Mouse (Mus musculus): ENCODE results near the gene Klc4. TPM values are rescaled to one million over a fixed set of nuclear protein-coding genes. Genes with fewer than 3 reads are reported as not detected.

The Klc4 gene
- total RNA-seq, 4 experiments from 2014 or later = 13.2 to 14.4 (median 13.5) TPM

DNA sequence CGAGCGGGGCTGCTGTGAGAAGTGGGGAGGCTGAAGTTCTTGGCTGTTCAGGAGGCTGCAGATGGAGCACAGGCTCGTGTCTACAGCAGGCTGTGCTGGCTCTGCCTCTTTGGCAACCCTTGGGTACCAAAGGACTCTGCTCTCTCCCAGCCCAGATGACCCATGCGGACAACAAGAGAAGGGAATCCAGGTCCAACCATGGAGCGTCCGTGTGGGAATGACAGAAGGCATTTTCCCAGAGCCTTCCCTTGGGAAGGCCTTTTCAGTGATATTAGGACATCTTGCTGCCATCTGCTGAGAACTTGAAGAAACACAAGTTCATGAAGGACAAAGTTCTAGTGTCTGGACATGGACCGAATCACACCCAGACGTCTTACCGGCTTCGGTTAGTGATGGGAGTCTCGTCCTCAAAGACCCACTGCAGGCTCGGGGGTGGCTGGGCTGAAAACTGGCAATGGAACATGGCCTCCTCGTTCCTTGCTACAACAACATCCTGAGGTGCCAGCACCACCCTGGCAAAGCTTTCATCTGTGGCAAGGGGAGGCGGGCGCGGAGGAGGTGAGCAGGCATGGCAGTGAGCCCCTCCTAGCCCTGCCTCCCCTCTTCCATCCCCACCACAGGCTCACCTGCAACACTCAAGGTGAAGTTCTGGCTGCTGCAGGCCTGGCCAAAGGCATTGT lies 56.0 kb downstream of the Klc4 start:
- no peak for DNase-seq (ENCODE audit: low spot score in 2 of 2)

DNA sequence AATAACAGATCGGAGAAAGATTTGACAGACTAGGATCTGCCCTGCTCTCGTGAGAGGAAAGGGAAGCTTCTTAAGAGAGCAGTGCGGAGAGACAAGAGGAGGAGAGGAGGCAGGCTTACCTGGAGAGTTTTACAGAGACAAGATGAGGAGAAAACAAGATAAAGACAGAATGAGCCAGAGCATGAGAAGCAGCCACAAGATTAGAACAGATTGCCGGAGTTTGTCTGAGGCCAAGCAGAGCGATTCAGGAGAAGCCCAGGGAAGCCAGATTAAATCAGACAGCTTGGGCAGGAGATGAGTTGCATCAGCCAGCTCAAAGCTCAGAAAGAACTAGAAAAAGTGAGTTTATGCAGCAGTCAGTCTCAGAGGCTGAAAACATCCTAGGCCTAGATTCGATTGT lies 56.9 kb downstream of the Klc4 start:
- DNase-seq (ENCODE audit: low spot score in 2 of 2) = no peak

DNA sequence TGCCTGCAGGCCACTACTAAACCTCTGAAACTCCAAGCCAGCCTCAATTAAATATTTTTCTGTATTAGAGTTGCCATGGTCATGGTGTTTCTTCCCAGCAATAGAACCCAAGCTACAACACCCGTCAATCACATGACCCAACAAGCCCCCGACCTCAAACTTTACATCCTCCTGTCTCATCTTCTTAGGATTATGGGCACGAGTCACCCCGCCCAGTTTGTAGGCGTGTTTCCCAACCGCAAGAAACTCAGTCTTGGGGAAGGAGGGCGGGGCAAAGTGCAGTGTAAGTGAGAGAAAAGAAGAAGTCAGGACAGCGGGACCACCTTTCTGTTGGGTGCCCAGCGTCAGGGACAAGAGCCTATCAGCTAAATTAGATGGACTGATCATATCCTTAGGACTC lies 57.6 kb downstream of the Klc4 start:
- DNase-seq (ENCODE audit: low spot score in 2 of 2) = no peak

GRCm38 (mm10) chr17:46586327-46586726 lies 59.5 kb downstream of the Klc4 start:
- no peak for DNase-seq (ENCODE audit: low spot score in 2 of 2)

Other genes with a start within 250 kb of the Klc4 start
- 1 to 10 TPM in 1 of 4 experiments, under 1 TPM in 1, not detected in 2; 0.40 to 1.5 TPM for gene Crip3, start 217.1 kb downstream of the Klc4 start, total RNA-seq (2022)
- not detected for gene Slc22a7, start 207.6 kb downstream of the Klc4 start, total RNA-seq (2022)
- gene Ttbk1, start 158.3 kb downstream of the Klc4 start, total RNA-seq (2022) = under 1 TPM; 0.05 to 0.16 (median 0.08) TPM
- 1 to 10 TPM; 5.2 to 8.5 (median 7.1) TPM for gene Dnph1, start 149.3 kb downstream of the Klc4 start, total RNA-seq (2022)
- gene Cul9, start 99.6 kb downstream of the Klc4 start, total RNA-seq (2022) = 10 to 100 TPM; 15.2 to 16.6 (median 15.4) TPM
- 10 to 100 TPM; 81.6 to 89.5 (median 87.8) TPM for gene Srf, start 89.8 kb downstream of the Klc4 start, total RNA-seq (2022)
- under 1 TPM; 0.15 to 0.38 (median 0.30) TPM for gene Ptk7, start 16.5 kb downstream of the Klc4 start, total RNA-seq (2022)
- 100 to 1,000 TPM in 2 of 4 experiments, 10 to 100 TPM in 2; 88.6 to 106 (median 98.1) TPM for gene Mrpl2, start 207 bp upstream of the Klc4 start, total RNA-seq (2022)
- gene Cul7, start 4.3 kb upstream of the Klc4 start, total RNA-seq (2022) = 1 to 10 TPM; 2.7 to 3.7 (median 3.0) TPM
- 10 to 100 TPM in 1 of 4 experiments, 1 to 10 TPM in 3; 8.7 to 10.7 (median 9.2) TPM for gene Rrp36, start 28.3 kb upstream of the Klc4 start, total RNA-seq (2022)
- gene Mea1, start 32.8 kb upstream of the Klc4 start, total RNA-seq (2022) = 10 to 100 TPM; 36.9 to 42.6 (median 39.8) TPM
- 10 to 100 TPM; 61.0 to 83.8 (median 75.5) TPM for gene Klhdc3, start 34.9 kb upstream of the Klc4 start, total RNA-seq (2022)
- gene Ppp2r5d, start 59.1 kb upstream of the Klc4 start, total RNA-seq (2022) = 10 to 100 TPM; 25.5 to 28.1 (median 26.8) TPM
- 10 to 100 TPM; 12.9 to 18.6 (median 16.0) TPM for gene Pex6, start 65.4 kb upstream of the Klc4 start, total RNA-seq (2022)
- 1 to 10 TPM in 2 of 4 experiments, under 1 TPM in 2; 0.65 to 5.1 (median 1.9) TPM for gene Gnmt, start 83.1 kb upstream of the Klc4 start, total RNA-seq (2022)
- gene Cnpy3, start 106.2 kb upstream of the Klc4 start, total RNA-seq (2022) = 1 to 10 TPM; 4.6 to 9.4 (median 6.4) TPM
- gene Ptcra, start 117.7 kb upstream of the Klc4 start, total RNA-seq (2022) = not detected
- 10 to 100 TPM; 37.5 to 45.9 (median 39.9) TPM for gene 2310039H08Rik, start 126.6 kb upstream of the Klc4 start, total RNA-seq (2022)
- gene Rpl7l1, start 136.7 kb upstream of the Klc4 start, total RNA-seq (2022) = 10 to 100 TPM; 35.1 to 39.6 (median 37.4) TPM
- gene Bicral, start 212.5 kb upstream of the Klc4 start, total RNA-seq (2022) = 10 to 100 TPM; 11.2 to 15.0 (median 12.5) TPM
- 1 to 10 TPM; 7.4 to 9.4 (median 7.9) TPM for gene Tbcc, start 244.7 kb upstream of the Klc4 start, total RNA-seq (2022)